Mouse (Mus musculus): ENCODE data around the gene Sstr1.
A peak's percentile ranks its signal among the peaks of the same experiment; 100 is the strongest.

GRCm38 (mm10) chr12:58201190-58201589 is 10.4 kb upstream of the Sstr1 start:
- TF ChIP-seq POLR2A (IDR thresholded peaks at IDR 0.05; ENCODE audit: borderline replicate concordance, insufficient read depth, low read length) (no peak), CTCF (IDR thresholded peaks at IDR 0.05; ENCODE audit: borderline replicate concordance, insufficient read depth, low read depth, low read length) (0 out of 2 replicates have a peak, but pooled peaks have one; percentile 1)

All from cerebellum, adult 2 months (tissue).